Mouse (Mus musculus) forebrain, embryonic 12.5 days (tissue): ENCODE measurements at regions not wholly inside any gene's neighbourhood (a gene's known extent, or its start where the extent isn't known, plus 50 kb on each side); places are given as distances from the start of the nearest gene placed in this dataset.

Experiments used
- ATAC-seq: fragments of 200-750 bp; cut with Nextera tagmentation; 2 replicates; pipeline ENCODE4 v1.8.0; 2017; ENCODE audit warnings: moderate TSS enrichment; ENCODE audit not compliant: low FRiP score
- H3K27ac ChIP-seq: fragments of 300-500 bp; sonication (generic); 2 replicates; pipeline ENCODE4 v1.5.1; 2016; ENCODE audit warnings: mild to moderate bottlenecking
- H3K27me3 ChIP-seq: fragments of 300-500 bp; sonication (generic); 2 replicates; pipeline ENCODE4 v1.6.1; 2016; ENCODE audit warnings: mild to moderate bottlenecking
- H3K36me3 ChIP-seq: fragments of 300-500 bp; sonication (generic); replicated peaks from 2 replicates; pipeline ENCODE4 v1.6.1; 2016; ENCODE audit warnings: mild to moderate bottlenecking
- H3K4me1 ChIP-seq: fragments of 300-500 bp; sonication (generic); 2 replicates; pipeline ENCODE4 v1.6.1; 2016
- H3K4me2 ChIP-seq: fragments of 300-500 bp; sonication (generic); 2 replicates; pipeline ENCODE4 v1.6.1; 2016; ENCODE audit warnings: mild to moderate bottlenecking, moderate library complexity
- H3K4me3 ChIP-seq: fragments of 300-500 bp; sonication (generic); replicated peaks from 2 replicates; pipeline ENCODE4 v1.5.1; 2016; ENCODE audit warnings: mild to moderate bottlenecking
- H3K9ac ChIP-seq: fragments of 300-500 bp; sonication (generic); 2 replicates; pipeline ENCODE4 v1.6.1; 2016; ENCODE audit warnings: mild to moderate bottlenecking
- H3K9me3 ChIP-seq: fragments of 300-500 bp; sonication (generic); 2 replicates; pipeline ENCODE4 v1.6.1; 2016
- WGBS: fragments of 180-500 bp; shearing (Covaris S2); methylation state at CpG from one replicate; pipeline ENCODE4 v1.1.7; 2016; 5-methylcytosine and 5-hydroxymethylcytosine counted together

GRCm38 (mm10) chr10:119146342-119146741, 93.5 kb downstream of the Cand1 start:
- Histone ChIP-seq H3K9ac (no peak overlapping the region), H3K9me3 (no peaks in the 10 kb centered on the region), H3K4me3 (no peak overlapping the region), H3K4me1 (no peaks in the 10 kb centered on the region), H3K36me3 (no peaks in the 10 kb centered on the region), H3K27ac (no peak overlapping the region), H3K4me2 (no peak overlapping the region), H3K27me3 (no peaks in the 10 kb centered on the region)
- 77% methylated on average over 6 of the region's 6 CpGs for WGBS
- no peak for ATAC-seq

- no peaks in the 10 kb centered on the region for H3K9me3 ChIP-seq
- H3K27ac ChIP-seq = no peak overlapping the region
- H3K4me2 ChIP-seq = no peak overlapping the region
- H3K9ac ChIP-seq = no peak overlapping the region
- H3K4me1 ChIP-seq = no peaks in the 10 kb centered on the region
- no peak for ATAC-seq
- H3K4me3 ChIP-seq = no peak overlapping the region
- H3K27me3 ChIP-seq = no peaks in the 10 kb centered on the region
- WGBS = 96% methylated on average over 6 of the region's 6 CpGs
- H3K36me3 ChIP-seq = no peaks in the 10 kb centered on the region
Observed at GRCm38 (mm10) chr10:119142866-119143265, 97.0 kb downstream of the Cand1 start.

- no peak overlapping the region for H3K4me3 ChIP-seq
- ATAC-seq = no peak
- H3K27ac ChIP-seq = no peak overlapping the region
- H3K27me3 ChIP-seq = no peaks in the 10 kb centered on the region
- no peaks in the 10 kb centered on the region for H3K36me3 ChIP-seq
- H3K4me1 ChIP-seq = no peaks in the 10 kb centered on the region
- H3K4me2 ChIP-seq = no peak overlapping the region
- 83% methylated on average over 5 of the region's 5 CpGs for WGBS
- H3K9me3 ChIP-seq = no peaks in the 10 kb centered on the region
- no peak overlapping the region for H3K9ac ChIP-seq
Observed at GRCm38 (mm10) chr10:119142307-119142706, 97.5 kb downstream of the Cand1 start.

- Histone ChIP-seq H3K36me3 (no peaks in the 10 kb centered on the region), H3K9ac (no peak overlapping the region), H3K9me3 (no peaks in the 10 kb centered on the region), H3K4me3 (no peak overlapping the region), H3K27me3 (no peaks in the 10 kb centered on the region), H3K4me2 (no peak overlapping the region), H3K27ac (no peak overlapping the region), H3K4me1 (no peaks in the 10 kb centered on the region)
- WGBS = 84% methylated on average over 6 of the region's 6 CpGs
- ATAC-seq = no peak
Observed at GRCm38 (mm10) chr10:119138237-119138636, 101.6 kb downstream of the Cand1 start.

- H3K9me3 ChIP-seq = no peaks in the 10 kb centered on the region
- ATAC-seq = no peak
- no peak overlapping the region for H3K9ac ChIP-seq
- H3K27ac ChIP-seq = no peak overlapping the region
- H3K36me3 ChIP-seq = no peaks in the 10 kb centered on the region
- 67% methylated on average over 11 of the region's 11 CpGs for WGBS
- H3K4me2 ChIP-seq = no peak overlapping the region
- peaks cover 5% of the 10 kb centered on the region; the same call in 1 of the 2 replicates for H3K4me1 ChIP-seq
- no peak overlapping the region for H3K4me3 ChIP-seq
- no peaks in the 10 kb centered on the region for H3K27me3 ChIP-seq
Observed at GRCm38 (mm10) chr10:119135489-119135924, 104.3 kb downstream of the Cand1 start.

- Histone ChIP-seq H3K27me3 (no peaks in the 10 kb centered on the region), H3K9me3 (no peaks in the 10 kb centered on the region), H3K27ac (no peak overlapping the region), H3K4me3 (no peak overlapping the region), H3K36me3 (no peaks in the 10 kb centered on the region), H3K9ac (no peak overlapping the region), H3K4me1 (peaks cover 5% of the 10 kb centered on the region; the same call in 1 of the 2 replicates), H3K4me2 (no peak overlapping the region)
- WGBS = 62% methylated on average over 10 of the region's 10 CpGs
- no peak for ATAC-seq
Observed at GRCm38 (mm10) chr10:119134797-119135488, 104.9 kb downstream of the Cand1 start.

GRCm38 (mm10) chr10:119131977-119132376, 107.9 kb downstream of the Cand1 start:
- Histone ChIP-seq H3K9ac (no peak overlapping the region), H3K4me2 (no peak overlapping the region), H3K4me3 (no peak overlapping the region), H3K9me3 (no peaks in the 10 kb centered on the region), H3K27me3 (no peaks in the 10 kb centered on the region), H3K4me1 (peaks cover 5% of the 10 kb centered on the region; the same call in 1 of the 2 replicates), H3K36me3 (no peaks in the 10 kb centered on the region), H3K27ac (0 out of 2 replicates have a peak overlapping the region, but pooled peaks have one; percentile 31)
- WGBS = 54% methylated on average over 16 of the region's 16 CpGs
- ATAC-seq = peak; percentile 74; the same call in 1 of the 2 replicates

- Histone ChIP-seq H3K27ac (no peak overlapping the region), H3K9me3 (no peaks in the 10 kb centered on the region), H3K4me3 (no peak overlapping the region), H3K9ac (no peak overlapping the region), H3K4me1 (peaks cover 5% of the 10 kb centered on the region; the same call in 1 of the 2 replicates), H3K27me3 (no peaks in the 10 kb centered on the region), H3K36me3 (no peaks in the 10 kb centered on the region), H3K4me2 (no peak overlapping the region)
- ATAC-seq = no peak
- WGBS = 88% methylated on average over 6 of the region's 6 CpGs
Observed at GRCm38 (mm10) chr10:119130676-119131075, 109.2 kb downstream of the Cand1 start.

- no peak overlapping the region for H3K27ac ChIP-seq
- H3K4me3 ChIP-seq = no peak overlapping the region
- no peak overlapping the region for H3K9ac ChIP-seq
- no peaks in the 10 kb centered on the region for H3K27me3 ChIP-seq
- H3K4me1 ChIP-seq = peaks cover 5% of the 10 kb centered on the region; the same call in 1 of the 2 replicates
- no peak overlapping the region for H3K4me2 ChIP-seq
- ATAC-seq = no peak
- no peaks in the 10 kb centered on the region for H3K36me3 ChIP-seq
- H3K9me3 ChIP-seq = no peaks in the 10 kb centered on the region
- 89% methylated on average over 3 of the region's 3 CpGs for WGBS
Observed at GRCm38 (mm10) chr10:119128035-119128434, 111.8 kb downstream of the Cand1 start.

- no peaks in the 10 kb centered on the region for H3K36me3 ChIP-seq
- no peaks in the 10 kb centered on the region for H3K4me1 ChIP-seq
- no peaks in the 10 kb centered on the region for H3K9me3 ChIP-seq
- no peak overlapping the region for H3K4me2 ChIP-seq
- no peak overlapping the region for H3K9ac ChIP-seq
- no peak overlapping the region for H3K27ac ChIP-seq
- 46% methylated on average over 5 of the region's 5 CpGs for WGBS
- H3K27me3 ChIP-seq = no peaks in the 10 kb centered on the region
- no peak for ATAC-seq
- H3K4me3 ChIP-seq = no peak overlapping the region
Observed at GRCm38 (mm10) chr10:119123517-119123916, 116.3 kb downstream of the Cand1 start.

GRCm38 (mm10) chr10:119122347-119122746, 117.5 kb downstream of the Cand1 start:
- no peak overlapping the region for H3K27ac ChIP-seq
- no peak overlapping the region for H3K4me3 ChIP-seq
- no peaks in the 10 kb centered on the region for H3K36me3 ChIP-seq
- 78% methylated on average over 8 of the region's 8 CpGs for WGBS
- no peak for ATAC-seq
- H3K4me1 ChIP-seq = no peaks in the 10 kb centered on the region
- no peak overlapping the region for H3K4me2 ChIP-seq
- no peak overlapping the region for H3K9ac ChIP-seq
- no peaks in the 10 kb centered on the region for H3K9me3 ChIP-seq
- no peaks in the 10 kb centered on the region for H3K27me3 ChIP-seq

- Histone ChIP-seq H3K9me3 (no peaks in the 10 kb centered on the region), H3K9ac (no peak overlapping the region), H3K36me3 (no peaks in the 10 kb centered on the region), H3K4me3 (no peak overlapping the region), H3K27me3 (no peaks in the 10 kb centered on the region), H3K4me1 (no peaks in the 10 kb centered on the region), H3K4me2 (no peak overlapping the region), H3K27ac (no peak overlapping the region)
- 74% methylated on average over 6 of the region's 6 CpGs for WGBS
- no peak for ATAC-seq
Observed at GRCm38 (mm10) chr10:119121575-119121974, 118.3 kb downstream of the Cand1 start.

- Histone ChIP-seq H3K9ac (no peak overlapping the region), H3K36me3 (no peaks in the 10 kb centered on the region), H3K27ac (no peak overlapping the region), H3K27me3 (no peaks in the 10 kb centered on the region), H3K9me3 (no peaks in the 10 kb centered on the region), H3K4me1 (no peaks in the 10 kb centered on the region), H3K4me3 (no peak overlapping the region), H3K4me2 (no peak overlapping the region)
- no peak for ATAC-seq
- WGBS = 88% methylated on average over 2 of the region's 2 CpGs
Observed at GRCm38 (mm10) chr10:119116843-119117390, 122.9 kb downstream of the Cand1 start.
